Mouse (Mus musculus): ENCODE results near the gene Pdzrn3.

The Pdzrn3 gene

GRCm38 (mm10) chr6:101195891-101196290, 181.8 kb downstream of the Pdzrn3 start:
- DNase-seq (ENCODE audit: low spot score): no peak

- DNase-seq (ENCODE audit: low spot score): no peak
Observed at GRCm38 (mm10) chr6:101194386-101194925, 183.2 kb downstream of the Pdzrn3 start.

- DNase-seq (ENCODE audit: low spot score): no peak
Observed at GRCm38 (mm10) chr6:101191576-101191975, 186.1 kb downstream of the Pdzrn3 start.

GRCm38 (mm10) chr6:101187322-101187721, 190.4 kb downstream of the Pdzrn3 start:
- no peak for DNase-seq (ENCODE audit: low spot score)

GRCm38 (mm10) chr6:101186887-101187286, 190.8 kb downstream of the Pdzrn3 start:
- DNase-seq (ENCODE audit: low spot score): no peak

GRCm38 (mm10) chr6:101184103-101184785, 193.5 kb downstream of the Pdzrn3 start:
- DNase-seq (ENCODE audit: low spot score): no peak

- no peak for DNase-seq (ENCODE audit: low spot score)
Observed at GRCm38 (mm10) chr6:101170699-101171098, 207.0 kb downstream of the Pdzrn3 start.

GRCm38 (mm10) chr6:101153511-101153921, 224.2 kb downstream of the Pdzrn3 start:
- DNase-seq (ENCODE audit: low spot score): no peak

- no peak for DNase-seq (ENCODE audit: low spot score)
Observed at GRCm38 (mm10) chr6:101135368-101135767, 242.3 kb downstream of the Pdzrn3 start.

GRCm38 (mm10) chr6:101125396-101125795, 252.3 kb downstream of the Pdzrn3 start:
- no peak for DNase-seq (ENCODE audit: low spot score)

GRCm38 (mm10) chr6:101108951-101109350, 268.7 kb downstream of the Pdzrn3 start:
- DNase-seq (ENCODE audit: low spot score): no peak

- no peak for DNase-seq (ENCODE audit: low spot score)
Observed at GRCm38 (mm10) chr6:101103506-101103905, 274.2 kb downstream of the Pdzrn3 start.

- no peak for DNase-seq (ENCODE audit: low spot score)
Observed at GRCm38 (mm10) chr6:101101709-101102654, 275.7 kb downstream of the Pdzrn3 start.
